Mouse (Mus musculus) bone marrow, adult 2 months (tissue): ENCODE results near the gene Trim47. TPM values are rescaled to one million over a fixed set of nuclear protein-coding genes. Genes with fewer than 3 reads are reported as not detected.

Experiments used
- H3K27ac ChIP-seq: fragments of 200-500 bp; 2 replicates; pipeline ENCODE4 v1.5.1; 2012; ENCODE audit warnings: low read depth, mild to moderate bottlenecking, control low read depth, inconsistent platforms, low read length; ENCODE audit not compliant: control insufficient read depth, poor library complexity, insufficient read depth
- H3K4me1 ChIP-seq: fragments of 200-500 bp; 2 replicates; pipeline ENCODE4 v1.6.1; 2011; ENCODE audit warnings: low read length; ENCODE audit not compliant: control insufficient read depth, insufficient read depth
- H3K4me3 ChIP-seq: fragments of 200-500 bp; replicated peaks from 2 replicates; pipeline ENCODE3; 2011; ENCODE audit warnings: mild to moderate bottlenecking, low read depth, low read length, control low read depth; ENCODE audit not compliant: control insufficient read depth
- CTCF ChIP-seq: fragments of 200-500 bp; IDR thresholded peaks from 2 replicates; pipeline ENCODE4 v1.5.1; 2011; ENCODE audit warnings: low read length, control low read depth; ENCODE audit not compliant: control insufficient read depth, insufficient read depth
- POLR2A ChIP-seq: fragments of 200-500 bp; IDR thresholded peaks from 2 replicates; pipeline ENCODE4 v1.6.1; 2011; ENCODE audit warnings: low read depth, mild to moderate bottlenecking, control low read depth, low read length, borderline replicate concordance; ENCODE audit not compliant: control insufficient read depth
- WGBS: fragments of 180-500 bp; shearing (Covaris S2); methylation state at CpG from one replicate; pipeline ENCODE4 v1.1.7; 2018; 5-methylcytosine and 5-hydroxymethylcytosine counted together
- polyA plus RNA-seq: library from polyadenylated mRNA; stranded (reverse); fragments of >200 nt; gene quantifications from 2 replicates; pipeline ENCODE4 v1.2.4, GENCODE M21; 2011; ENCODE audit warnings: low replicate concordance; ENCODE audit not compliant: missing spikeins, insufficient read depth, insufficient read length

The Trim47 gene
- polyA plus RNA-seq: 3.1 and 8.9 TPM in 2 replicates

DNA sequence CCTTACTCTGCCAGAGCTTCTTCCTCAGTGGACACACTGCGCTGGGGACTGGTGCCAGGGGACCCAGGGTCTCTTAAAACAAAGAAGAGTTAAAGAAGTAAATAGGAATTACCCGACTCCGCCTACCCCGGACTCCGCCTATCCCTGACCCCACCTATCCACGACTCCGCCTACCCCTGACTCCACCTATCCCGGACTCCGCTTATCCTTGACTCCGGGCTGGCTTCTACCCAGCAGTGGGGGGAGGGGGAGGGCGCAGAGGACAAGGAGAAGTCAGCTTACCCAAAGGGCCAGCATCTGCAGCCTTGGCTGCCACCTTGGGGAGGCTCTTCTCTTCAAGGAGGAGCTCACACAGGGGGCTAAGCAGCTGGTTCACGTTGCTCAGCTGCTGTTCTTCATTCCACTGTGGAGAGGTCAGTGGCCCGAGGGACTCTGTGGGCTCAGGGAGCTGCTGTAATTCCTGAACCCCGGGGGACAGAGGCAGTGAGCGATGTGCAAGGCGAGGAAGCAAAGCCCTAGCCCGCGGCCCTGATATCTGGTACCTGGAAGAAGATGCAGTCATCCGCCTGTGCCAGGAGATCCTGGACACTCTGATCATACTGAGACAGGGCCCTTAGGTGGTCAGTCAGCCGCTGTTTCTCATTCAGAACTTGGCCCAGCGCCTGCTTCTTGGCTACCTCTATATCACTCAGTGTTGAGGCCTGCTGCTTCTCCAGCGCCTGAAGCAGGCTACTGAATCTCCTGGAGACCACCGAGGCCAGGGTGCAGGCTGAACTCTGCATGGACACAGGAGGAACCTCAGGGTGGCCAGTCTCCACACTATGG is at the start of gene Trim47:
Gene Trim47 (minus strand): TSS at position 55 of the 825 bp plus-strand sequence.
- TF ChIP-seq CTCF (no peak), POLR2A (no peak)
- H3K4me3 ChIP-seq: no peak within 1 kb of the TSS
- 79% methylated on average over 23 of the region's 23 CpGs for WGBS
- no peak within 1 kb of the TSS for H3K27ac ChIP-seq
- H3K4me1 ChIP-seq: peaks cover 5% of the 10 kb centered on the region; the same call in 1 of the 2 replicates

DNA sequence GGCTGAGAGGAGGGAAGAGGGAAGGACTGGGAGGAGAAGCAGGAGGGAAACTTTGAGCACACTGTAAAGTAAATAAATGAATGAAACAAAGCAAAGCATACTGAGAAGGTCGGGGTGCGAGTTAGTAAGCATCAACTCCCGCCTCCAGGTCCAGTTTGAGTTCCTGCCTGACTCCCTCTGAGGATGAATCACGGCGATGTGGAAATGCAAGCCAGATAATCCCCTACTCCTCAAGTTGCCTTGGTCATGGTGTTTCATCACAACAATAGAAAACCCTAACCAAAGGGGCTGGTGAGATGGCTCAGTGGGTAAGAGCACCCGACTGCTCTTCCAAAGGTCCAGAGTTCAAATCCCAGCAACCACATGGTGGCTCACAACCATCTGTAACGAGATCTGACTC is 49.0 kb upstream of the Trim47 start:
- no peak for TF ChIP-seq POLR2A
- no peak for TF ChIP-seq CTCF
- Histone ChIP-seq H3K4me1 (no peaks in the 10 kb centered on the region), H3K27ac (no peak overlapping the region), H3K4me3 (no peak overlapping the region)
- WGBS: 84% methylated on average over 7 of the region's 7 CpGs

DNA sequence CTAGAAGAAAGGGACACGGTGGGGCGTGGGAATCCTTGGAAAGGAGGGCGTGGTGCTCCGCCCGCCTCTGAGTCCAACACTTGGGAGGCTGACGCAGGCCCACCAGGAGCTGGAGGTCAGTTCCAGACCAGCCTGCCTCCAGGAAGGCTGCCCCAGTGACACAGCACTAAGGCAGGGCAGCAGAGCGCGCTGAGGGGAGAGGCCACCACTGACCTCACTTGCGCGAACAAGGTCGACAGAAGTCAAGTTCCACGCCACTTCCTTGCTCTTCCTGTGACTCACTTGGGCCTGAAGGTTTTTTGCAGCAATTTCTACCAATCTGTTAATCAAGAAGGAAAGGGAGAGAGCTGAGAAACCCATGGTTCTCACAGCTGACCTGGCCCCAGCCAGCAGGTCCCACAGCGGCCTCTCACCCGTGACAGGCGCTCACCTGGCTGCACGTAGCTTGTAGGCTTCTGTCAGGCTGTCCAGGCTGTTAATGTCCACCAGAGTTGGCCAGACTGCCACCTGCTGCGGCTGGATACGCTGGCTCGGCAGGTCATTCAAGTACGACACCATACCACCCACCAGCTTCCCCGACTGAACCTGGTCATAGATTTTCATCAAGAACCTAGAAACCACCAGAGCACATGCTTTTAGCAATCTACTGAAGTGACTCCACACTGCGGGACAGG is 47.9 kb upstream of the Trim47 start:
- Histone ChIP-seq H3K27ac (no peak overlapping the region), H3K4me1 (no peaks in the 10 kb centered on the region), H3K4me3 (no peak overlapping the region)
- TF ChIP-seq CTCF: no peak
- TF ChIP-seq POLR2A: peak; percentile 9; the same call in 1 of the 2 replicates
- WGBS: 92% methylated on average over 22 of the region's 22 CpGs

DNA sequence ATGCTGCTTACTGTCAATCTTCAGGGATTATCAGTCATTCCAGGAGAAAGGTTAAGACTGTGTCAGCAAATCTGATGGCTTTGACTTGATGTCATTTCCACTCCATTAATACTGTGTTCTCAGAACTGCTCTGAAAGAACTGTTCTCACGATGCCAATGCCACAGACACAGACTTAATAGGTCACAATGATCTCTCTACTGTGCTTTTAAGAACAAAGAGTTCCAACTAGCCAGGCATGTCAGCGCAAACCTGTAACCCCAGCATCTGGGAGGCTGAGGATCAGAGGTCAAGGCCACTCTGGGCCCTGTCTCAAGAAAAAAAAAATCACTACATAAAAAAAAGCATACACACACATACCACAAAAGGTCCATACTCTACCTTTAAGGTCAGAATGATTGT is 44.9 kb upstream of the Trim47 start:
- WGBS: 87% methylated on average over 2 of the region's 2 CpGs
- Histone ChIP-seq H3K27ac (no peak overlapping the region), H3K4me1 (no peaks in the 10 kb centered on the region), H3K4me3 (no peak overlapping the region)
- TF ChIP-seq POLR2A: no peak
- no peak for TF ChIP-seq CTCF

DNA sequence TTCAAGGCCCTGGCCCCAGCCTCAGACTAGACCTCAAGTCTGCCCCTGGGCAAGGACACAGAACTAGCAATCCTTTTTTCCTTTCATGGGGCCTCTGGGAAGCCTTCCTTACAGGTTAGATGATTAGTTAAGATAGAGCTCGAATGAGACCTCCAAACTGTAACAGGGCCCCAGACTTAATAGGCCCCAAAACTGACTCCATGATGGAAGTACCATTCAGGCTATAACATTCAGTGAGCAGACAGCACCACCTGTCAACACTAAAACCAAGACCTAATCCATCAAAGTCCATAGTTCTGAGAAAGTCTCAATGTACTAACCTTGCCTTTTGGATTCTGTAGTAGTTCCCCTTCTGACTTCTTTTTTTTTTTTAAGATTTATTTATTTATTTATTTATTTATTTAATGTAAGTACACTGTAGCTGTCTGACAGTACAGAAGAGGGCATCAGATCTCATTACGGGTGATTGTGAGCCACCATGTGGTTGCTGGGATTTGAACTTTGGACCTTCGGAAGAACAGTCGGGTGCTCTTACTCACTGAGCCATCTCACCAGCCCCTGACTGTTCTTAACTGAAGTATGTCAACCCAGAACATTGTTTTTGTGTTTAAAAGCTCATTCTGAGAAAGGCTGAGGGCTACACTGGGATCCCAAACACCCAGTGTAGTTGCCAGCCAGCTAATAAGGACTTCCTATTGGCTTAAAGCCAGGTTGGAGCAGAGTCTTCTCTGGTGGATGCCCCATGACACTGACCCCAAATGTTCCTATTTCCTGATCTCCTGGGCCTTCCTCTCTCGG is 43.2 kb upstream of the Trim47 start:
- Histone ChIP-seq H3K27ac (no peak overlapping the region), H3K4me1 (no peaks in the 10 kb centered on the region), H3K4me3 (no peak overlapping the region)
- TF ChIP-seq CTCF (no peak), POLR2A (no peak)
- WGBS: 72% methylated on average over 5 of the region's 5 CpGs

DNA sequence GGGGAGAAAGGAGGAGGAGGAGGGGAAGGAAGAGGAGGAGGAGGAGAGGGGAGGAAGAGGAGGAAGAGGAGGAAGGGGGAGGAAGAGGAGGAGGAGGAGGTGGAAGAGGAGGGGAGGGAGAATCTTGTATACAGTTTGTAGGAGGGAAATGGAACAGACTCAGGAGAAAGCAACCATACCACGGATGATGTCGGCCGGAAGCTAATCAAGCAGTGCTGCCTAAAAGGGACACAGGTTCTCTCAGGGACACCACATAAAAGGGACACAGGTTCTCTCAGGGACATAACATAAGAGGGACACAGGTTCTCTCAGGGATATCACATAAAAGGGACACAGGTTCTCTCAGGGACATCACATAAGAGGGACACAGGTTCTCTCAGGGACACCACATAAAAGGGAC is 42.2 kb upstream of the Trim47 start:
- TF ChIP-seq POLR2A (no peak), CTCF (no peak)
- WGBS: 82% methylated on average over 3 of the region's 3 CpGs
- Histone ChIP-seq H3K4me1 (no peaks in the 10 kb centered on the region), H3K27ac (no peak overlapping the region), H3K4me3 (no peak overlapping the region)

DNA sequence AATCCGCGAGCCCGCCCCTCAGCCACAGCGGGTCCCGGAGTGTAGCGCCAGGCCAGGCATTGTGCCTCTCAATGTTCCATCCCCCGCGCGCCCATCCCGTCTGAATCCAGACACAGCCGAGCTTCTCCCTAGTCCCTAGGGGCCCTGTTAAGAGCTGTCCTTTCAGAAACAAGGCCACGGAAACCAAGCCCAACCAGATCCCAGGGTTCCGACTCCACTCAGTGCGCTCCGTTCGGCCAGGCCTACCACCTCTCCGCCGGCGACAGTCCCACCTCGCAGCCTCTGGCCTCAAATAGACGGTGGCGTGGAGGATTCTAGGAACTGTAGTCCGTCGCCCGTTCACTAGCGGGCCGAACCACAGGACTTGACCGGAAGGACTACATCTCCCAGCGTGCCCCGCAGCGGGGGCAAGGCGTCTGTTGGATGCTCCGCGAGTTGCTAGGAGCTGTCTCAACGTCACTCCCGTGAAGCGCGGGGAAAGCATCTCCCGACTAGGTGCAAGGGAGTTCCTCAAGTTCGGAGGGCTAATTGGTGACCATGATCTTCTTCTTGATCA is 41.0 kb upstream of the Trim47 start, which contains the start of gene Fbf1:
Gene Fbf1 (minus strand): TSS at position 283 of the 556 bp plus-strand sequence.
- TF ChIP-seq POLR2A (peak; percentile 70; the same call in 1 of the 2 replicates), CTCF (no peak)
- H3K4me1 ChIP-seq: no peaks in the 10 kb centered on the region
- under 1% methylated on average over 40 of the region's 40 CpGs for WGBS
- H3K4me3 ChIP-seq: peak within 1 kb of the TSS; percentile 85
- no peak within 1 kb of the TSS for H3K27ac ChIP-seq
